Mouse (Mus musculus): Measurements from ENCODE around the gene Brd1. TPM values are rescaled to one million over a fixed set of nuclear protein-coding genes. Genes with fewer than 3 reads are reported as not detected.

The Brd1 gene
- total RNA-seq, 2 experiments from 2014 or later: 18.4 to 31.5 TPM

Other genes with a start within 250 kb of the Brd1 start
- not detected in 2 replicates for gene Zdhhc25, start 133.9 kb downstream of the Brd1 start, total RNA-seq (2015; ENCODE audit: low replicate concordance)
- not detected in 2 replicates for gene Zdhhc25, start 133.9 kb downstream of the Brd1 start, total RNA-seq (2017; ENCODE audit: low replicate concordance)
- gene Zbed4, start 17.4 kb upstream of the Brd1 start, total RNA-seq (2015; ENCODE audit: low replicate concordance): 34.2 and 44.0 TPM in 2 replicates
- gene Zbed4, start 17.4 kb upstream of the Brd1 start, total RNA-seq (2017; ENCODE audit: low replicate concordance): 28.8 and 32.7 TPM in 2 replicates
- gene Alg12, start 85.1 kb upstream of the Brd1 start, total RNA-seq (2015; ENCODE audit: low replicate concordance): 5.0 and 5.4 TPM in 2 replicates
- 1.2 and 2.4 TPM in 2 replicates for gene Alg12, start 85.1 kb upstream of the Brd1 start, total RNA-seq (2017; ENCODE audit: low replicate concordance)
- gene Creld2, start 85.4 kb upstream of the Brd1 start, total RNA-seq (2015; ENCODE audit: low replicate concordance): 19.8 and 26.4 TPM in 2 replicates
- gene Creld2, start 85.4 kb upstream of the Brd1 start, total RNA-seq (2017; ENCODE audit: low replicate concordance): 24.8 and 41.9 TPM in 2 replicates
- 0.72 and 1.3 TPM in 2 replicates for gene Pim3, start 128.0 kb upstream of the Brd1 start, total RNA-seq (2015; ENCODE audit: low replicate concordance)
- 0.68 and 1.5 TPM in 2 replicates for gene Pim3, start 128.0 kb upstream of the Brd1 start, total RNA-seq (2017; ENCODE audit: low replicate concordance)
- gene Ttll8, start 220.2 kb upstream of the Brd1 start, total RNA-seq (2015; ENCODE audit: low replicate concordance): not detected in 2 replicates
- not detected in 2 replicates for gene Ttll8, start 220.2 kb upstream of the Brd1 start, total RNA-seq (2017; ENCODE audit: low replicate concordance)
- gene Mlc1, start 244.8 kb upstream of the Brd1 start, total RNA-seq (2015; ENCODE audit: low replicate concordance): not detected in 2 replicates
- gene Mlc1, start 244.8 kb upstream of the Brd1 start, total RNA-seq (2017; ENCODE audit: low replicate concordance): not detected in 2 replicates
- not detected in 2 replicates for gene Mov10l1, start 248.7 kb upstream of the Brd1 start, total RNA-seq (2015; ENCODE audit: low replicate concordance)
- gene Mov10l1, start 248.7 kb upstream of the Brd1 start, total RNA-seq (2017; ENCODE audit: low replicate concordance): under 0.01 TPM in 1 of 2 replicates, not detected in the other